Mouse (Mus musculus) heart, embryonic 14.5 days (tissue): ENCODE measurements at regions not wholly inside any gene's neighbourhood (a gene's known extent, or its start where the extent isn't known, plus 50 kb on each side); places are given as distances from the start of the nearest gene placed in this dataset. TPM values are rescaled to one million over a fixed set of nuclear protein-coding genes. Genes with fewer than 3 reads are reported as not detected.

ENCODE experiments used
- microRNA-seq: library from miRNA; unstranded; fragments of <30 nt; microRNA quantifications from one replicate; pipeline ENCODE4, GENCODE M21; 2016

Small RNAs in the stretch of these regions (microRNA-seq; reads per million reads assigned to microRNA genes)
- gene Gm27690 = not detected
